Mouse (Mus musculus): Measurements from ENCODE around the gene Coa6. TPM values are rescaled to one million over a fixed set of nuclear protein-coding genes. Genes with fewer than 3 reads are reported as not detected.
"Not testable (repeated sequence)": the region's sequence is repeated elsewhere in the genome, so short reads cannot be mapped to it uniquely, and the experiment has no call there.

Gene Coa6
- polyA plus RNA-seq, 1 experiment from 2014 or later, result 66.6 TPM

GRCm38 (mm10) chr8:126398349-126398748 lies 24.0 kb upstream of the Coa6 start:
- no peaks in the 10 kb centered on the region for H3K9me3 ChIP-seq (ENCODE audit: control insufficient read depth, low read length)
- H3K4me1 ChIP-seq (ENCODE audit: control insufficient read depth, insufficient read depth, low read length), result no peaks in the 10 kb centered on the region
- no peak for ATAC-seq
- no peak overlapping the region for H3K9ac ChIP-seq (ENCODE audit: low read depth, low read length)
- H3K27me3 ChIP-seq (replicated peaks; ENCODE audit: control insufficient read depth, insufficient read depth, low read length), result no peaks in the 10 kb centered on the region
- H3K4me2 ChIP-seq (ENCODE audit: low read depth, low read length), result no peak overlapping the region
- 77% methylated on average over 3 of the region's 3 CpGs for WGBS
- no peaks in the 10 kb centered on the region for H3K36me3 ChIP-seq (ENCODE audit: control insufficient read depth, insufficient read depth, low read length)
- H3K4me3 ChIP-seq (ENCODE audit: low read length), result no peak overlapping the region
- H3K27ac ChIP-seq (ENCODE audit: low read length), result no peak overlapping the region

GRCm38 (mm10) chr8:126404550-126404949 lies 17.8 kb upstream of the Coa6 start:
- not testable (repeated sequence) for H3K4me1 ChIP-seq (ENCODE audit: control insufficient read depth, insufficient read depth, low read length); H3K27me3 ChIP-seq (replicated peaks; ENCODE audit: control insufficient read depth, insufficient read depth, low read length); H3K9ac ChIP-seq (ENCODE audit: low read depth, low read length); ATAC-seq; H3K4me2 ChIP-seq (ENCODE audit: low read depth, low read length); H3K4me3 ChIP-seq (ENCODE audit: low read length); H3K36me3 ChIP-seq (ENCODE audit: control insufficient read depth, insufficient read depth, low read length); H3K27ac ChIP-seq (ENCODE audit: low read length); H3K9me3 ChIP-seq (ENCODE audit: control insufficient read depth, low read length)

- Histone ChIP-seq H3K9me3 (ENCODE audit: control insufficient read depth, low read length) (no peaks in the 10 kb centered on the region), H3K27ac (ENCODE audit: low read length) (no peak overlapping the region), H3K36me3 (ENCODE audit: control insufficient read depth, insufficient read depth, low read length) (no peaks in the 10 kb centered on the region), H3K4me1 (ENCODE audit: control insufficient read depth, insufficient read depth, low read length) (no peaks in the 10 kb centered on the region), H3K9ac (ENCODE audit: low read depth, low read length) (no peak overlapping the region), H3K4me2 (ENCODE audit: low read depth, low read length) (no peak overlapping the region), H3K27me3 (replicated peaks; ENCODE audit: control insufficient read depth, insufficient read depth, low read length) (no peaks in the 10 kb centered on the region), H3K4me3 (ENCODE audit: low read length) (no peak overlapping the region)
- ATAC-seq, result no peak
- 70% methylated on average over 4 of the region's 4 CpGs for WGBS
Observed at GRCm38 (mm10) chr8:126405030-126405429, 17.3 kb upstream of the Coa6 start.

DNA sequence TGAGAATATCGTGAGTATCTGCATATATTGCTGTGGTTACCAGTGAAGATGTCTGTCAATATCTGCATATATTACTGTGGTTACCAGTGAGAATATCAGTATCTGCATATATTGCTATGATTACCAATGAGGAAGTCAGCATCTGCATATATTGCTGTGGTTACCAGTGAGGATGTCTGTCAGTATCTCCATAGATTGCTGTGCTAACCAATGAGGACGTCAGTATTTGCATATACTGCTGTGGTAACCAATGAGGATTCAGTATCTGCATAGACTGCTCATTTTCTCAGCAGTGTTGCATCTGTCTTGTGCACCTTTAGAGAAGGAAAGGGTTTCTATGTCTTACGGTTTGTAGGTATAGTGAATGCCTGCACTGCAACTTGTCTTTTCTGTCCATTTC lies 1.5 kb upstream of the Coa6 start:
- WGBS, result 75% methylated on average over 3 of the region's 3 CpGs
- peaks cover 1% of the 10 kb centered on the region; the same call in 1 of the 2 replicates for H3K36me3 ChIP-seq (ENCODE audit: control insufficient read depth, insufficient read depth, low read length)
- no peak overlapping the region for H3K9ac ChIP-seq (ENCODE audit: low read depth, low read length)
- H3K4me3 ChIP-seq (ENCODE audit: low read length), result no peak overlapping the region
- ATAC-seq, result no peak
- no peak overlapping the region for H3K27ac ChIP-seq (ENCODE audit: low read length)
- no peaks in the 10 kb centered on the region for H3K27me3 ChIP-seq (replicated peaks; ENCODE audit: control insufficient read depth, insufficient read depth, low read length)
- peaks cover 5% of the 10 kb centered on the region for H3K4me1 ChIP-seq (ENCODE audit: control insufficient read depth, insufficient read depth, low read length)
- no peak overlapping the region for H3K4me2 ChIP-seq (ENCODE audit: low read depth, low read length)
- H3K9me3 ChIP-seq (ENCODE audit: control insufficient read depth, low read length), result no peaks in the 10 kb centered on the region

DNA sequence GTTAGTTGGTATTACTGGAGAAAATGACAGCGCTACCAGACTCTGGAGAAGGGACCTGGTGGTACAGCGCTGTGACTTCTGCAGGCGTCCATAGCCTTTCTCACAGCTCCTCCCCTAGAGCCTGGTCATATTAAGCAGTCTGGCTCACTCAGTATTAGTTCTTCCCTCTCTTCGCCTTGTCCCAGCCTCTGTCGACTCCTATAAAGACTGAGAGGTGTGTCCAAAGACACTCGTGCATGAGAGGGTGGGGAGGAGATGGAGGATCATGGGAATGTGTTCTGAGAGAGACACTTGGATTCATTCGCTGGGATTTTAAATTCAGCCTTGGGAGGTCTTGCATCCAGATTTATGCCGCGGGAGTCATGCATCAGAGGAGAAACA lies 595 bp downstream of the Coa6 start:
- ATAC-seq, result peak; percentile 71
- H3K4me3 ChIP-seq (ENCODE audit: low read length), result peak overlapping the region; percentile 93
- H3K36me3 ChIP-seq (ENCODE audit: control insufficient read depth, insufficient read depth, low read length), result peaks cover 13% of the 10 kb centered on the region
- H3K4me2 ChIP-seq (ENCODE audit: low read depth, low read length), result peak overlapping the region; percentile 87
- H3K9me3 ChIP-seq (ENCODE audit: control insufficient read depth, low read length), result no peaks in the 10 kb centered on the region
- 6% methylated on average over 9 of the region's 9 CpGs for WGBS
- peak overlapping the region; percentile 74 for H3K27ac ChIP-seq (ENCODE audit: low read length)
- peaks cover 5% of the 10 kb centered on the region for H3K4me1 ChIP-seq (ENCODE audit: control insufficient read depth, insufficient read depth, low read length)
- H3K9ac ChIP-seq (ENCODE audit: low read depth, low read length), result peak overlapping the region; percentile 95
- H3K27me3 ChIP-seq (replicated peaks; ENCODE audit: control insufficient read depth, insufficient read depth, low read length), result no peaks in the 10 kb centered on the region

- Histone ChIP-seq H3K4me2 (ENCODE audit: low read depth, low read length) (no peak overlapping the region), H3K27me3 (replicated peaks; ENCODE audit: control insufficient read depth, insufficient read depth, low read length) (no peaks in the 10 kb centered on the region), H3K9me3 (ENCODE audit: control insufficient read depth, low read length) (no peaks in the 10 kb centered on the region), H3K4me1 (ENCODE audit: control insufficient read depth, insufficient read depth, low read length) (peaks cover 5% of the 10 kb centered on the region), H3K36me3 (ENCODE audit: control insufficient read depth, insufficient read depth, low read length) (peaks cover 16% of the 10 kb centered on the region), H3K27ac (ENCODE audit: low read length) (no peak overlapping the region), H3K9ac (ENCODE audit: low read depth, low read length) (no peak overlapping the region), H3K4me3 (ENCODE audit: low read length) (no peak overlapping the region)
- ATAC-seq, result no peak
- whole genome bisulfite sequencing, result 86% methylated on average over 4 of the region's 4 CpGs
Observed at GRCm38 (mm10) chr8:126424163-126424562, 1.8 kb downstream of the Coa6 start.

- no peaks in the 10 kb centered on the region for H3K9me3 ChIP-seq (ENCODE audit: control insufficient read depth, low read length)
Observed at GRCm38 (mm10) chr8:126424946-126425345, 2.6 kb downstream of the Coa6 start.

GRCm38 (mm10) chr8:126429635-126430034 lies 7.3 kb downstream of the Coa6 start:
- H3K4me1 ChIP-seq (ENCODE audit: control insufficient read depth, insufficient read depth, low read length), result no peaks in the 10 kb centered on the region
- no peak overlapping the region for H3K4me2 ChIP-seq (ENCODE audit: low read depth, low read length)
- no peak overlapping the region for H3K4me3 ChIP-seq (ENCODE audit: low read length)
- no peak for ATAC-seq
- no peaks in the 10 kb centered on the region for H3K9me3 ChIP-seq (ENCODE audit: control insufficient read depth, low read length)
- H3K27me3 ChIP-seq (replicated peaks; ENCODE audit: control insufficient read depth, insufficient read depth, low read length), result no peaks in the 10 kb centered on the region
- no peak overlapping the region for H3K9ac ChIP-seq (ENCODE audit: low read depth, low read length)
- no peak overlapping the region for H3K27ac ChIP-seq (ENCODE audit: low read length)
- 94% methylated on average over 5 of the region's 5 CpGs for WGBS
- H3K36me3 ChIP-seq (ENCODE audit: control insufficient read depth, insufficient read depth, low read length), result peaks cover 18% of the 10 kb centered on the region

More at GRCm38 (mm10) chr8:126424946-126425345, 2.6 kb downstream of the Coa6 start:
- Histone ChIP-seq H3K4me3 (ENCODE audit: low read length) (no peak overlapping the region), H3K4me2 (ENCODE audit: low read depth, low read length) (no peak overlapping the region), H3K4me1 (ENCODE audit: control insufficient read depth, insufficient read depth, low read length) (peaks cover 5% of the 10 kb centered on the region), H3K27me3 (replicated peaks; ENCODE audit: control insufficient read depth, insufficient read depth, low read length) (no peaks in the 10 kb centered on the region), H3K36me3 (ENCODE audit: control insufficient read depth, insufficient read depth, low read length) (peaks cover 16% of the 10 kb centered on the region), H3K27ac (ENCODE audit: low read length) (no peak overlapping the region), H3K9ac (ENCODE audit: low read depth, low read length) (no peak overlapping the region)
- ATAC-seq, result no peak
- 81% methylated on average over 1 of the region's 1 CpGs for WGBS

DNA sequence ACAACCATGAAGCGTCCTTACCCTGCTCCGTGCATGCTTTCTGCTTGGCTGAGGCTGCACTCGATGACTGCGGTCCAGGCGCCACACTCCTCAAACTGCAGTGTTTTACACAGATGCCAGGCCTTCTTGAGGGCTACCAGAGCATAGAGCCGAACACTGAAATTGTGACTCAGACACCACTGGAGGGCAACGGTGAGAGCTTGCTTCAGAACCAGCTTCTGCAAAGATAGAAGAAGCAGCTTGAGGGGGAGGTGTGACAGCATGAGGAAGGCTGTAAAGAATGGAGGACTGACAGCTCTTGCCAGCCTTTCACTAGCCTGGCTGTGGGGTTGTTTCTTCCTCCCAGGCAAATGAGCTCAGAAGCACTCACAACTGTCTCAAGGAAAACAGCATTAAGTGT lies 11.5 kb downstream of the Coa6 start:
- WGBS, result 85% methylated on average over 7 of the region's 7 CpGs
- no peak for ATAC-seq
- Histone ChIP-seq H3K27me3 (replicated peaks; ENCODE audit: control insufficient read depth, insufficient read depth, low read length) (no peaks in the 10 kb centered on the region), H3K9ac (ENCODE audit: low read depth, low read length) (no peak overlapping the region), H3K9me3 (ENCODE audit: control insufficient read depth, low read length) (no peaks in the 10 kb centered on the region), H3K4me1 (ENCODE audit: control insufficient read depth, insufficient read depth, low read length) (no peaks in the 10 kb centered on the region), H3K4me2 (ENCODE audit: low read depth, low read length) (no peak overlapping the region), H3K4me3 (ENCODE audit: low read length) (no peak overlapping the region), H3K27ac (ENCODE audit: low read length) (no peak overlapping the region), H3K36me3 (ENCODE audit: control insufficient read depth, insufficient read depth, low read length) (peaks cover 7% of the 10 kb centered on the region; the same call in 1 of the 2 replicates)

- H3K4me2 ChIP-seq (ENCODE audit: low read depth, low read length), result no peak overlapping the region
- no peak overlapping the region for H3K9ac ChIP-seq (ENCODE audit: low read depth, low read length)
- 55% methylated on average over 2 of the region's 2 CpGs for WGBS
- no peaks in the 10 kb centered on the region for H3K27me3 ChIP-seq (replicated peaks; ENCODE audit: control insufficient read depth, insufficient read depth, low read length)
- no peaks in the 10 kb centered on the region for H3K9me3 ChIP-seq (ENCODE audit: control insufficient read depth, low read length)
- no peak overlapping the region for H3K4me3 ChIP-seq (ENCODE audit: low read length)
- ATAC-seq, result no peak
- H3K36me3 ChIP-seq (ENCODE audit: control insufficient read depth, insufficient read depth, low read length), result 0 out of 2 replicates have a peak, but pooled peaks cover 4% of the 10 kb centered on the region
- no peak overlapping the region for H3K27ac ChIP-seq (ENCODE audit: low read length)
- H3K4me1 ChIP-seq (ENCODE audit: control insufficient read depth, insufficient read depth, low read length), result no peaks in the 10 kb centered on the region
Observed at GRCm38 (mm10) chr8:126438937-126439336, 16.6 kb downstream of the Coa6 start.
